Mouse (Mus musculus): Measurements from ENCODE around the gene Apoc4.

DNA sequence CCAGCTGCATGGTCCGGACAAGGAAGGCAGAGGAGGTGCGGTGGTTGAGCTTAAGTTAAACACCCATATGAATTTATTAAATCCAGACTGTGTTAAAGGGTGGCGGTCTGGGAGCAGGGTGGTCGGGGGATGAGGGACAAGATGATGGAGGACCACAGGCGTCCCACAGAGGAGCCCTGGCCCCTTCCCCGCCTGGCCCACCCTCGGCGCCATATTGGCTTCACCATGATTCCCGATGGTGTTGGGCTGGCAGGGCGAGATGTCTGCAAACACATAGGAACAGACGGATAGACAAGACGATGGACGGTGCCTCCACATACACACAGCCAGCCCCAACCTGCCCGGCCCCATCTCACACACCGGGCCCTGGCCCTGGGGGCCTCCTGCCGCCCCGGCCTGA, 48.1 kb downstream of the Apoc4 start:
- TF ChIP-seq CTCF (IDR thresholded peaks at IDR 0.05; ENCODE audit: low read depth, low read length) = no peak
- no peak for TF ChIP-seq POLR2A (IDR thresholded peaks at IDR 0.05; ENCODE audit: borderline replicate concordance, low read depth, low read length)
